Mouse (Mus musculus) ovary, postnatal 14 days (tissue): Measurements from ENCODE around the gene Hoxb3.

ENCODE experiments used
- DNase-seq: peaks from one replicate; pipeline ENCODE4 v3.0.0; 2022; ENCODE audit warnings: low spot score

The Hoxb3 gene

DNA sequence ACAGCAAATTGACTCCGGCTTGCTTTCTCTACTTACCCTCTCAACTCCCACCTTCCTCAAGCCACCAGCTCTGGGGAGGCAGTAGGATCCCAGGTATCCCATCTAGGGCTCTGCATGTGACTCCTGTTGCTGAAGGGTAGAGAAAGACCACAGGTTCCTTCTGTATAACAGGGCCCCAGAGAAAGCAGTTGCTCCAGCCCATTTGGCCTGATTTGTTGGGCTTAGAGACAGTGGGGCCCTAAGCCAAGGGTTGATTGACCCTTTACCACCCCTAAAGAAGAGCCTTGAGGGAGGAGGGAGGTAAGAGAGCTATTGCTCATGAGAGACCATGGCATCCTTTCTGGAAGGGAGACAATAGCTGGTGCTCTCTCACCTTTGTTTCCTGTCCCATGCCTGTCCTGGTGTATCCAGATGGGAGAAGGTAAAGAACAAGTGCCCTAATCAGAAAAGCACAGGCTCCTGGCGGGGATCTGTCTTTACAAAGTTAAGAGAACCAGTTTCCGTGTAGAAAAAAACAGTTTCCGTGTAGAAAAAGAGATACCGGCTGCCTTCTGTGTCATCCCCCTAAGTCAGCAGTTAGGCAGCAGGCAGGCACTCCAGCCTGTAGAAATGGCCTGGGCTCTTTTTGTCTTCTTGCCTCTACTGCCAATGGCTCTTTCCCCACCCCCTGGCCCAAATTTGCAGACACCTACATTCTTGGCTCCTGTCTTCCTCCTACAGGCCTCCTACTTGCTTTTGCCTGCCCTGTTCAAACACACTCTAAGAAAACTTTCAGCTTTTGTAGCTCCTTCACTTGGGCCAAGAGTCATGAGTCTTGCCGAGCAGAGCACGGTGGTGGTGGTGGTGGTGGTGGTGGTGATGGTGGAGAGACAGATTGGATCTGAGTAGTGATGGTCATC, 16.1 kb downstream of the Hoxb3 start:
- no peak for DNase-seq

DNA sequence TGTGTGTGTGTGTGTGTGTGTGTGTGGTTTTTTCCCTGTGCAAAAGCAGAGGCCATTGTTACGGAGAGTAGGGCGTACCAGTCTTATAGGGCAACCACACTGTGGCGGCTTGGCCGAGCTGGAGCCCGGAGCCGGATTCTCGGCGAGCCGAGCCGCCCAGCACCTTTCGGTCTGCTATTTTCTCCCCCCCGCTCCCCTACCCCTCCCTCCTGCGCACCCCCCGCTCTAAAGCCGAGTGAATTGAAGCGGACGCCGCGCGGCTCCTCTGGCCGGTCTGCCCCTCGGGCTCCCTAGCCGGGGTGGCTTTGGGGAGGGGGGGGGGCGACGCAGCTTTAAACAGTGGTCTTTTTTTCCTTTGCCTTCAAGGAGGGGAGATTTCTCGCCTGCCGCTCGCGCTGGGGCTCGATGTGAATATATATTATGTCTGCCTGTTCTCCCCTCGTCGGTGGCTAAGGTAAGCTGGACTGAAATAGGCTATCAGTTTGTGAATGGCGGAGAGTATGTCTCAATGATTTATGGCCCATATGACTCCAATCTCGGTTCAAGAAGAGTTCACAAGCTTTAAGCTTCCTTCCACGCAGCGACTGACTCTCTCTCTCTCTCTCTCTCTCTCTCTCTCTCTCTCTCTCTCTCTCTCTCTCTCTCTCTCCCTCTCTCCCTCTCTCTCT, 17.7 kb downstream of the Hoxb3 start:
- no peak for DNase-seq

DNA sequence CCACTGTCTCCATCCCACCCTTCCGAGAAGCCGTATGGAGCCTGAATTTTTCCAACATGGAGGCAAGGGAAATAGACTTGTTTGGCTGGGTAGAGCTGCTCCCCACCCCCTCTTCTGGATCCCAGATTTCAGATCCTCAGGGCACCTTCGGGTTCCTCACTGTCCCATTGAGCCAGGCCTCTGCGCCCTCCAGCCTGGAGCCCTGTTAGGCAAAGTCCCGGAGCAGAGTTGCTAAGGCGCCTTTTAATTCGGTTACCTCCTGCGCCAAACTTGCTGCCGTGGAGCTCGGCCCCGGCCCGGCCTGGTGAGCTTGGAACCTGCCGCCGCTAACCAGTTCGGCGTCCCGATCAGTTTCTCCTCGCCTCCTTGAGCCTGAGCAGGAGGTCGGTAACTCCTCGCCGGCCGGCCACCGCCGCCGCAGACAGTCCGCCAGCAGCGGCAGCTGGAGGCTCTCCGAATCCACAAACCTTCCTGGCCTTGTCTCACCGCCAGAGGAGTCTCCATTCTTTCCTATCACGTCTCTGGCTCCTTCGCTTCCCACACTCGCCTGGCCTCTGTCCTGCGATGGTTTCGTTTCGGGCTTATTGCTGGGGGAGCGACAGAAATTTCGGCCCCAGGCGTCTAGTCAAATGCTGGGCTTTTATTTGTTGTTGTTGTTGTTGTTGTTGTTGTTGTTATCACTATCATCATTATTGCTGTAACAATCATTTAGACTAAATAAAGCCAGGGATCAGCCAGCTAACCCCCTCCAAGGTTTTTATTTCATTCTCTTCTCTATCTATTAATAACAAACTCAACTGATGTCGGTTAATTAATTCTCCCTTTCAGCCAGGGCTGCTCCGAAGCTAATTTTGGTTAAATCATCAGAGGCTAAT, 18.8 kb downstream of the Hoxb3 start:
- DNase-seq = no peak

DNA sequence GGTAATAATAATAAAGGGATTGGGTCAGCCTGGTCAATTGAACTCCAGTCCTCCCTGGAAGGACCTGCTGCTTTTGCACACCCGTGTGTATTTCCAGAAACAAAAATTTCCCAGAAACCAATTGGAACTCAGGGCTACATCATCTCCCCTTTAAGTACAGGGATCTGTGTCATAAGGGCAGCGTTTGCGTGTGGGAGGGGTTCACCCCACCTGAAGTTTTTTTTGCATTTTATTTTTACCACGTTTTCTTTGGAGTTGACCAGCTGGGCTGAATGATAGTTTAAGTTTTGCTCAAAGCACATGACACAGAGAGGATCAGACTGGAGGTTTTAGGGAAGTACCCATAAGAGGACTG, 19.4 kb downstream of the Hoxb3 start:
- no peak for DNase-seq

DNA sequence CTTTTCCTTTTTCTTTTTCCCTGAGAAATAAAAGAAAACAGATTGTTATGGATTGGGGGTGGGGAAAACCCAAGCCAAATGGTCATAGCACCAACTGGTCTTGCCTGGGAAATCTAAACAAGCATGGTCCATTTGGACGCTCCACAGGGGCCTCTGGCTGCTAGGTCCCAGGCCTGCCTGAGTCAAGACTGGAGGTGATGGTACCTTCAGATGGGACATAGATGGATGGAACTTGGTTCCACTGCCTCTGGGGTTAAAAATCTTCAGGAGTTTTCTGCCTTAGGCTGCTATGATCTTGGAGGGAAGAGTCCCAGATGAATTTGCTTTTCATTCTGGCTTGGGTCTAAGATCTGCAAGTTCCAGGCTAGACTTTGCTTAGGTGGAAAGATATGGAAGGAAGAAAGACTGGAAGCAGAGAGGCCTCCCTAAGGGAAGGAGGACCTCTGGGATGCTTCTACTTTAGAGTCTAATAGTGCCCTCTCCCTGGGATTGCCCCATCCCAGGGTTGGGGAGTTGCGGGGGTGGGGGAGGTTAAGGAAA, 20.1 kb downstream of the Hoxb3 start:
- no peak for DNase-seq

DNA sequence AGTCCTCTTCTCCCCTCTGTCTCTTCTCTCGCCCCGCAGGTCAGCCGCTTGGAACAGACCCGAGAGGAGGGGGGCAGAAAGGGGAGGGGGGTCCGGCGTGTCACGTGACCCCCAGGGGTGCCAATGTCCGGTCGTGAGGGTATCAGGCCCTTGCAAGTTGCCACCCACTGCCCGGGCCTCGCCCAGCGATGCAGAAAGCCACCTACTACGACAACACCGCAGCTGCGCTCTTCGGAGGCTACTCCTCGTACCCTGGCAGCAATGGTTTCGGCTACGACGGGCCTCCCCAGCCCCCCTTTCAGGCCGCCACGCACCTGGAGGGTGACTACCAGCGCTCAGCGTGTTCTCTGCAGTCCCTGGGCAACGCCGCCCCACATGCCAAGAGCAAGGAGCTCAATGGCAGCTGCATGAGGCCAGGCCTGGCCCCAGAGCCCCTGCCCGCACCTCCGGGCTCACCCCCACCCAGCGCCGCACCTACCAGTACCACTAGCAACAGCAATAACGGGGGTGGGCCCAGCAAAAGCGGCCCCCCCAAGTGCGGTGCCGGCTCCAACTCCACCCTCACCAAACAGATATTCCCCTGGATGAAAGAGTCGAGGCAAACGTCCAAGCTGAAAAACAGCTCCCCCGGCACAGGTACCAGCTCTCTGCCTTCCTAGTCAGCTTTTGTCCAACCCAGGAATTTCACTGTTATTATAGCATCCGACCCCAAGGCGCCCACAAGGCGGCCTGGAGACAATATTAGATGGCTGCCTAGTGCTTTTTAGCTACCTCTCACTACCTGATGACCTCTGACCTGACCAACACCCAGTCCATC, 21.1 kb downstream of the Hoxb3 start:
- DNase-seq = no peak

DNA sequence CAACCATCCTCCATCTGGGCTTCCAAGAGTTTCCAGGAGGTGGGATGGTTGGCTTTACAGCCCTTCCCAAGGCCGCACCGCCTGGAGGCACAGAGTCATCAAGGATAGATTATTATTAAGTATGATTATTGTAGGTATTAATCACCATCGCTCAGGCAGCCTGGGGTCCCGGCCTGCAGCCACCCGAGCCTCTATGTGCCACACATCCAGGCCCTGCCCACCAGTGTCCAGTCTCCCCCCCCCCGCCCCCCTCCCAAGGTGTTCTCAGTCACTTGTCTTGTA, 21.7 kb downstream of the Hoxb3 start:
- no peak for DNase-seq

DNA sequence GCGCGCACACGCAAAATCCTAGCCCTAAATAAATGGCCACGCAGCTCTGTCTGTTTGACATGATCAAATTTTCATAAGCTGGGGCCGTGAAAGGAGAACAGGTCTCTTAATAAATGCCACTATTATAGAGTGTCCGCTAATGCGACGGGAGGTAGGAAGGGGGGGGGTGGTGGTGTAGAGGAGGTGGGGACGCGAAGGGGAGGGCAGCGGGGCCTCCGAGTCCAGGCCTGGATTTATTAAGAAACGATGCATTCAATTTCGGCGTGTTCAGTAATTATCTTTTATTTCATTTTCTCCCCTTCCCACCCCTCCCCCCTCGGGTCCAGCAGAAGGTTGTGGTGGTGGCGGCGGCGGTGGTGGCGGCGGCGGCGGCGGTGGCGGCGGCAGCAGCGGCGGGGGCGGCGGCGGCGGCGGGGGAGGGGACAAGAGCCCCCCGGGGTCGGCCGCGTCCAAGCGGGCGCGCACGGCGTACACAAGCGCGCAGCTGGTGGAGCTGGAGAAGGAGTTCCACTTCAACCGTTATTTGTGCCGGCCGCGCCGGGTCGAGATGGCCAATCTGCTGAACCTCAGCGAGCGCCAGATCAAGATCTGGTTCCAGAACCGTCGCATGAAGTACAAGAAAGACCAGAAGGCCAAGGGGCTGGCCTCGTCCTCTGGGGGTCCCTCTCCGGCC, 22.2 kb downstream of the Hoxb3 start:
- no peak for DNase-seq

DNA sequence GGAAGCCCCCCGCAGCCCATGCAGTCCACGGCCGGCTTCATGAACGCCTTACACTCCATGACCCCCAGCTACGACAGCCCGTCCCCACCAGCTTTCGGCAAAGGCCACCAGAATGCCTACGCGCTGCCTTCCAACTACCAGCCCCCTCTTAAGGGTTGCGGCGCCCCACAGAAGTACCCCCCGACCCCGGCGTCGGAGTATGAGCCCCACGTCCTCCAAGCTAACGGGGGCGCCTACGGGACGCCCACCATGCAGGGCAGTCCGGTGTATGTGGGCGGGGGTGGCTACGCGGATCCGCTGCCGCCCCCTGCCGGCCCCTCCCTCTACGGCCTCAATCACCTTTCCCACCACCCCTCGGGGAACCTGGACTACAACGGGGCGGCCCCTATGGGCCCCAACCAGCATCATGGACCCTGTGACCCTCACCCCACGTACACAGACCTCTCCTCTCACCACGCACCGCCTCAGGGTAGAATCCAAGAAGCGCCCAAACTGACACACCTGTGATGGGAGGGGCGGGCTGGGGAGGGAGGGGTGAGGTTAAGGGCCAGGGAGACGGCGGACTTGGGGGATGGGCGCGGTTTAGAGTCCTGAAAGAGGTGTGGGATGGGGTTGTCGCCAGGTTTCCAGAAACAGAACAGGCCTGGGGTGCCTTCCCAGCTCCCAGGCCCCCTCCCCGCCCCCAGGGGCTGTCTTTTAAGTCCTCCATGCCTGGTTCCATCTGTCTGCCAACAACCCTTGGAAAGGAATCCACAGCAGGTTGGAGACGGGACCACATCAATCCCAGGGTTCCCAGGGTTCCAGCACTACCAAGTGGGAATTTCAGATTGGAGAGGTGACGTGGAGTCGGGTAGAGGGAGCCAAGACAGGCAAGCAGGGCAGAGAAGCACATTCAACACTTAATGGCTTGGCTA, 23.0 kb downstream of the Hoxb3 start:
- no peak for DNase-seq

DNA sequence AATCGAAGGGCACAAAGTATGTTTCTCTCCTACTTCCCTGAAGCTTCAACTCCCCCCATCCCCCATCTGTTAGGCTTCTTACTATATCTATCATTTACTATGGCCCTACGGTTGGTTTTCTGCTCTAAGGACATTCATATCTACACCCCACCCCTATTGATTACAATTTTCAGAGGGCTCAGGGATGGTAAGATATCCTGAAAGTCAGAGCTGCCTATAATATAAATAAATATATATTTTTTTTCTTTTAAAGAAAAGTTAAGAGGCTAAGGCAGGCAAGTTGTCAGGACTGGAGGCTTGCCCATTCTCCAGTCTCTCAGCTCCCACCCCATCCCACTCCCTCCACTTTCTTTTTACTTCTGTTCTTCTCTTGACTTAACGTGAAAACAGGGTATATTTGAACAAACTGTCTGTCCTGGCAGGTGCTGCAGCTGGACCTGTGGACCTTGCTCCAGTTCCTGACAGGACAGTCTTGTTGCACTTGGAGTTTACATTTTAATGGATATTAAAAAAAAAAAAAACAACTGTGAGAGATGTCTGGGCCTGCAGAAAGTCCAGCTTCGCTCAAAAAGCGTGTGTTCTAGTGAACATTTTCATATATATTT, 23.9 kb downstream of the Hoxb3 start:
- DNase-seq = no peak

DNA sequence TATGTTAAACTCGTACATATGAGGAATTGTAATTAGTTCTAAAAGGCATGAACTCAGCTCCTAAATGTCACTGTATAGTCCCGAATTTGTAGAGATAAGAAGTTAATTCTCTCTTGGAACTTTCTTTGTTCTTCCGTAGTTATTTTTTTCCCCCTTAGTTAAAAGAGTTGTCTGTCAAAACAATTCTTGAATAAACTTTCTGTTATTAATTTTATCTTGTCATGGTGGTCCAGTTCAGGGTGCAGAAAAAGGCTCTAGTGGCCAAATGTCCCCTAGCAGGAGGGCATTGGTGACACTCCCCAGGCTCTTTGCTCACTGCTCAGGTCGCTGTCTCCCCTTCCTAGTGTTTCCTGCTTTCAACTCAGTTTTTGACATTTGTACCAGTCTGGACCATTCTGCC, 24.6 kb downstream of the Hoxb3 start:
- no peak for DNase-seq

DNA sequence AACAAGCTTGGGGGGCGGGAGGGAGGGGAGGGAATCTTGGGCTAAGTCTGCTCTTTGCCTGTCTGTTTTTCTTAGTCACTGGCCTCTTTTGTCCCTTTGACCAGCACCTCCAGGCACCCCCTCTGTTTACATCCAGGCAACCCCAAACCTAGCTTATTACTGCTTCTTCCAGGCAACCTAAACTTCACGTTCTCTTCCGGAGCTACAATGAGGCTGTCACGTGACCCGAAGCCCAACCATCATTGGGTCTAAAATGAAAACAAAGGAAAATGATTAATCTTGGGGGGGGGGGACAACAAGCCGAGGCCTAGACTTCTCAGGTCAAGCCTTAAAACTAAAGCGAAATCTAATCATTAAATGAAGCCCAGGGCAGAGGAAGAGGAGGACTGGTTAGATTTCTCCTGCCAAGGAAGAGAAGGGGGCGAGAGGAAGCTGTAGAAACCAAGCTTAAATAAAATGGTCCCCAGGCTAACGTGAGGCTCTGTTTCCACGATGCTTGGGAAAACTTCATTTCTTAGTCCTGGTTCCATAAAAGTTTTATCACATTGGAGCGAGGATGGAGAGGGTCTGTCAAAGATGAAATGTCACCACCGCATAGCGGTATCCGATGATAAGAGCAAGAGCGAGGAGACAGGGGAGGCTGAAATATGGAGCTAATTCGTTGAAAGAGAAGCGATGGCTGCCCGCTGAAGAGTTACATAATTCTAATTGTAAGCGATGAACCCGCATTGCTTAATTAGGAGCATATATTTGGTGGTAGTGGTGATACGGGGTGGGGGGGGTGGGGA, 25.2 kb downstream of the Hoxb3 start:
- no peak for DNase-seq

DNA sequence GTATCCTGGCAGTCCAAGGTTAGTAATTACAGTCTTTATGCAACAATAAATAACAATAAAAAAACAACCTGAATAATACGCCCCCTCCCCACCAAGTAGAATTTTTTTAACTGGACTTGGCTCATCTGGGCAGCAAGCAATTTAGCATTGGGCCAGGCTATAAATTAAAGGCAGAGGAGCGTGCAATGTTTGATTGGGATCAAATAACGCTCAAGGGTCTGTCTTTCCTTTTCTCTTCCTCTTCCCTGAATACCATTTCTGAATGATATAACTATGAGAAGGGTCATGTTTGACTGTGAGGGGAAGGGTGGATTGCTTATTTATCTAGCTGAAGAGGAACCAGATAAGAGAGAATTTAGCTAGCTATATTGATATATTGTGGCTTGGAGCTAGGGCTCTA, 25.9 kb downstream of the Hoxb3 start:
- no peak for DNase-seq

DNA sequence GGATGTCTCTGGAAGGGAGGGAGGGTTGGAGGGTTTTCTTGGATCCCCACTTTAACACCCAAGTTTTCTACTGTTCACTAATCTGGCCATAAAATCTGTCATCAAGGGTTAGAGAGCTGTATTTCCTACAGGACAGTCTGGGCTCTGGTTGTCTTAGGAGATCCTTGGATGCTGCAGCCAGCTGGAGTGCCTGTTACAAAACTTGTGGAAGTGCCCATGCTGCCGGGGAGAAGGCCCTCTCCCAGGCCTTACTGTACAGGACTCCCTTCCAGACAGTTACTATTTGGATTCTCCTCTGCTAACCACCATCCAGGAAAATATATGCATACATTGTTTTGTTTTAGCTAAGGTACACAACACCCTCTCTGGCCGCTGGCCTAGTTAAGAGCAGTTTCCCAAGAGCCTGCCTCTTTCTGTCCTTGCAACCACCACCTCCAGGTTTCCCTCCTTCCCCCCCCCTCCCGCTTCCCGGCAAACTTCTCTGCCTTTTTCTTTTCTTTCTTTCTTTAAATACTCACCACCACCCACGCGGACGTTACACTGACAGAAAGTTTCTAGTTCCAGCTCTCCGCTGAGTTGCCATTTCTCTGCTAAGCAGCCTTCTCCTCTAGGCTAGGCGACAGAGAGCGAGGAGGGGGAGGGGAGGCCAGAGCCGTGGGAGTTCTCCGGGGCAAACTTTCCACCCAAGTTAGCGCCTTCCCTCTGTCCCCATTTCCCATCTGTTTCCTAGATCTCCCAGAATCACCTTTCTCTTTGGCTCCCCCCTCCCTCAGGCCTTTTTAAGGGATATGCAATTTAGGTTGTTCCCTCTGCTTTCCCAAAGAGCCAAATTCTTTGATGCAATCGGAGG, 26.6 kb downstream of the Hoxb3 start:
- no peak for DNase-seq

DNA sequence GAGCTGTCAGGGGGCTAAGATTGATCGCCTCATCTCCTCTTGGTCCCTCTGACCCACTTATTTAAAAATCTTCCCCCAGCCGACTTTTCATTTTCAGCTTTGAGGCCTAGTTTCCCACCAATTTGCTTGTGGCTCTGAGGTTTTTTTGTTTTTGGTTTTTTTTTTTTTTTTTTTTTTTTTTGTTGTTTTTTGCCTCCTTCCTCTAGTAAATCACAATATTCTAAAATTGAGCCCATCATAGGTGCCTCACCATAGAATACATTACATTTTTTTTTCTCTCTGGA, 27.2 kb downstream of the Hoxb3 start, which contains the start of gene Hoxb2:
TSS of gene Hoxb2 (plus strand) at position 185 of the 284 bp plus-strand sequence.
- DNase-seq = no peak

DNA sequence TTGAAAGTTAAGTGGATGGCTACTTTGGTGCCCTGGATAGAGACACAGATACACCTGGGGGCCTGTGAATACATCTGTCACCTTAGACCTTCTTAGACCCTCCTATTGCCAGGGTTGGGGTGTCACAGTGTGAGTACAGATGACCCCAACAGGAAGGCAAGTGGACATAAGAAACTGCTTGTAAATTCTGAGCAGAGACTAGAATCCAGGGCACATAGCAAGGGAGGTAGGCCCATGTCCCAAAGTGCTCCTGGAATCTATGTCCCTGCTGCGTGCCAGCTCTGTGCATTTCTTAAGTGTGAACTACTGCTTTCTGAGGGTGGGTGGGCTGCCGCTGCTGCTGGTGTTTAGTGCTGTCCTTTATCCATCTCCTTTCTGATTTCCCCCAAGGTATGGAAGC, 27.7 kb downstream of the Hoxb3 start:
- DNase-seq = no peak

DNA sequence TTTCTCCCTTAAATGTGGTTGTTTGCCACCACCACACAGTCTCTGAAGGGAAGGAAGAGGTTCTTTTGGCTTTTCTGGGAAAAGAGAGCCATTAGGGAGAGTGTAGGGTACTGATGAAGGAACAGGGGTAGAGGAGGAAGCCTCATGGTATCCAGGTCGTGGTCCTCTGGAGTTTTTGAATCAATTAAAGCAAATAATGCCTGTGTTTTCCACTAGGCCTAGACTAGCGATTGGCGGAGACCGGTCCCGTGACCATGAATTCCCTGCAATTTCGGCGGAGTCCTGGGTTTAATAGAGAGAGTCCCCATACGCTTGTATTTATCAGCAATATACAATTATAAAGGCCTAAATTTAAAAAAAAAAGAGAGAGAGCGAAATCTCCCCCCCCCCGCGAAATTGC, 28.2 kb downstream of the Hoxb3 start:
- no peak for DNase-seq

DNA sequence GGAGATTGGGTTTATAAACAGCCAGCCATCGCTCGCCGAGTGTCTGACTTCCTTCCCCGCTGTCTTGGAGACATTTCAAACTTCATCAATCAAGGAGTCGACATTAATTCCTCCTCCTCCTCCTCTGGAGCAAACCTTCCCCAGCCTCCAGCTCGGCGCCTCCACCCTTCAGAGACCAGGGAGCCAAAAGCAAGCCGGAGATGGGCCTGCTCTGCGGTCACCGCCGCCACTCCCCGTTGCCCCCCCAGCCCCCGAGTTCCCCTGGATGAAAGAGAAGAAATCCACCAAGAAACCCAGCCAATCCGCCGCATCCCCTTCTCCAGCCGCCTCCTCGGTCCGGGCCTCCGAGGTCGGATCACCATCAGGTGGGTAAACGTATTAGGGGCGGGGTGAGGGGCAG, 28.7 kb downstream of the Hoxb3 start:
- DNase-seq = no peak
